Mouse (Mus musculus) bone marrow, adult 2 months (tissue): Measurements from ENCODE around the gene Edc3. TPM values are rescaled to one million over a fixed set of nuclear protein-coding genes. Genes with fewer than 3 reads are reported as not detected.

Source experiments
- H3K27ac ChIP-seq: fragments of 200-500 bp; 2 replicates; pipeline ENCODE4 v1.5.1; 2012; ENCODE audit warnings: low read depth, mild to moderate bottlenecking, control low read depth, inconsistent platforms, low read length; ENCODE audit not compliant: control insufficient read depth, poor library complexity, insufficient read depth
- H3K4me1 ChIP-seq: fragments of 200-500 bp; 2 replicates; pipeline ENCODE4 v1.6.1; 2011; ENCODE audit warnings: low read length; ENCODE audit not compliant: control insufficient read depth, insufficient read depth
- H3K4me3 ChIP-seq: fragments of 200-500 bp; replicated peaks from 2 replicates; pipeline ENCODE3; 2011; ENCODE audit warnings: mild to moderate bottlenecking, low read depth, low read length, control low read depth; ENCODE audit not compliant: control insufficient read depth
- CTCF ChIP-seq: fragments of 200-500 bp; IDR thresholded peaks from 2 replicates; pipeline ENCODE4 v1.5.1; 2011; ENCODE audit warnings: low read length, control low read depth; ENCODE audit not compliant: control insufficient read depth, insufficient read depth
- POLR2A ChIP-seq: fragments of 200-500 bp; IDR thresholded peaks from 2 replicates; pipeline ENCODE4 v1.6.1; 2011; ENCODE audit warnings: low read depth, mild to moderate bottlenecking, control low read depth, low read length, borderline replicate concordance; ENCODE audit not compliant: control insufficient read depth
- WGBS: fragments of 180-500 bp; shearing (Covaris S2); methylation state at CpG from one replicate; pipeline ENCODE4 v1.1.7; 2018; 5-methylcytosine and 5-hydroxymethylcytosine counted together
- polyA plus RNA-seq: library from polyadenylated mRNA; stranded (reverse); fragments of >200 nt; gene quantifications from 2 replicates; pipeline ENCODE4 v1.2.4, GENCODE M21; 2011; ENCODE audit warnings: low replicate concordance; ENCODE audit not compliant: missing spikeins, insufficient read depth, insufficient read length

Gene Edc3
- polyA plus RNA-seq, 1 experiment, result 9.1 TPM

GRCm38 (mm10) chr9:57760416-57761146, 52.2 kb downstream of the Edc3 start:
- WGBS, result 95% methylated on average over 24 of the region's 24 CpGs
- peaks cover 5% of the 10 kb centered on the region; the same call in 1 of the 2 replicates for H3K4me1 ChIP-seq
- no peak overlapping the region for H3K27ac ChIP-seq

GRCm38 (mm10) chr9:57761563-57762551, 53.5 kb downstream of the Edc3 start:
- Histone ChIP-seq H3K4me1 (peaks cover 8% of the 10 kb centered on the region; the same call in 1 of the 2 replicates), H3K27ac (peak overlapping the region; percentile 43), H3K4me3 (peak overlapping the region; percentile 48)
- 92% methylated on average over 13 of the region's 13 CpGs for WGBS
- no peak for TF ChIP-seq CTCF

More at GRCm38 (mm10) chr9:57760416-57761146, 52.2 kb downstream of the Edc3 start:
- TF ChIP-seq CTCF (no peak), POLR2A (no peak)
- H3K4me3 ChIP-seq, result no peak overlapping the region

GRCm38 (mm10) chr9:57762563-57762991, 54.2 kb downstream of the Edc3 start:
- Histone ChIP-seq H3K4me3 (peak overlapping the region; percentile 48), H3K4me1 (peaks cover 8% of the 10 kb centered on the region; the same call in 1 of the 2 replicates), H3K27ac (peak overlapping the region; percentile 43)
- WGBS, result 15% methylated on average over 6 of the region's 6 CpGs
- TF ChIP-seq POLR2A (no peak), CTCF (peak; percentile 53)

GRCm38 (mm10) chr9:57764147-57764973, 56.0 kb downstream of the Edc3 start:
- TF ChIP-seq POLR2A (0 out of 2 replicates have a peak, but pooled peaks have one; percentile 45), CTCF (0 out of 2 replicates have a peak, but pooled peaks have one; percentile 3)
- WGBS, result under 1% methylated on average over 57 of the region's 57 CpGs
- peaks cover 7% of the 10 kb centered on the region; the same call in 1 of the 2 replicates for H3K4me1 ChIP-seq
- H3K4me3 ChIP-seq, result peak overlapping the region; percentile 98
- peak overlapping the region; percentile 99 for H3K27ac ChIP-seq

- Histone ChIP-seq H3K4me1 (peaks cover 7% of the 10 kb centered on the region; the same call in 1 of the 2 replicates), H3K27ac (peak overlapping the region; percentile 99), H3K4me3 (peak overlapping the region; percentile 98)
- under 1% methylated on average over 45 of the region's 45 CpGs for WGBS
- TF ChIP-seq POLR2A (peak; percentile 84; the same call in 1 of the 2 replicates), CTCF (no peak)
Observed at GRCm38 (mm10) chr9:57764974-57765363, 56.6 kb downstream of the Edc3 start.

- under 1% methylated on average over 92 of the region's 93 CpGs for WGBS
- TF ChIP-seq POLR2A (peak; percentile 37; the same call in 1 of the 2 replicates), CTCF (no peak)
- H3K4me1 ChIP-seq, result peaks cover 7% of the 10 kb centered on the region; the same call in 1 of the 2 replicates
Observed at GRCm38 (mm10) chr9:57765364-57766351, 57.3 kb downstream of the Edc3 start, which contains the start of gene Clk3. Clk3 (minus strand) TSS chr9:57765860.

GRCm38 (mm10) chr9:57766431-57766830, 58.1 kb downstream of the Edc3 start:
- peak overlapping the region; percentile 98 for H3K4me3 ChIP-seq
- H3K27ac ChIP-seq, result peak overlapping the region; percentile 99
- peaks cover 7% of the 10 kb centered on the region; the same call in 1 of the 2 replicates for H3K4me1 ChIP-seq
- TF ChIP-seq POLR2A (no peak), CTCF (no peak)
- WGBS, result 82% methylated on average over 6 of the region's 6 CpGs

More at GRCm38 (mm10) chr9:57765364-57766351, 57.3 kb downstream of the Edc3 start, which contains the start of gene Clk3:
- peak within 1 kb of the TSS; percentile 98 for H3K4me3 ChIP-seq
- peak within 1 kb of the TSS; percentile 99 for H3K27ac ChIP-seq
